1 mouse cellular context compared by ENCODE assay signal in the genomic region with DNA sequence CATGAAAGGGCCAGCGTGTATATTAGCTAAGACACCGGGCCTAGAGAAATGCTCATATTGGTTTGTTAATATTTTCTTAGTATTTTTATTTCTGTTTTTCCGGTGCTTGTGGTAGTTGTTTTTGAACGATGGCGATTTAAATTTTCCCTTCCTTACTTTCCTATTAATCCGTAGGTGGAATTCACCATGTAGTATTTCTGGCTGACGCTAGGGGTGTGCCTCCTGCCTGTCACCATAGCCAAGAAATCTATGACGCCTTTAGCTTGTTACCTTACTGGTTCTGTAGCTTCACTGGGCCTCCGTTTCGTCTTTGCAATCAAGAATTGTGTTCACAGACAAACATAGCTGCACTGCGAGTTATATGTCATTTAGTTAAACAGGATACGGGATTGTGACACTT.
TF ChIP-seq lines count a peak whose summit lies in the region.

No protein-coding gene starts in this region.

TF ChIP-seq in CH12.LX, 34 proteins besides CTCF, POLR2A, EP300 and RAD21 (continued from another document):
- peak; percentile 30; the same call in 1 of the 2 replicates for TF ChIP-seq IRF4 (IDR thresholded peaks at IDR 0.05; ENCODE audit: low read depth, low read length)
- peak; percentile 43; the same call in 1 of the 2 replicates for TF ChIP-seq MEF2A (IDR thresholded peaks at IDR 0.05; ENCODE audit: borderline replicate concordance, low read depth, low read length)
- TF ChIP-seq MXI1 (IDR thresholded peaks at IDR 0.05; ENCODE audit: low read depth, low read length) = peak; percentile 59; the same call in 1 of the 2 replicates
- TF ChIP-seq CHD1 (IDR thresholded peaks at IDR 0.05; ENCODE audit: low read depth, low read length) = peak; percentile 90
- TF ChIP-seq HCFC1 (IDR thresholded peaks at IDR 0.05; ENCODE audit: low read depth, low read length) = peak; percentile 35; the same call in 1 of the 2 replicates
- peak; percentile 47; the same call in 1 of the 2 replicates for TF ChIP-seq JUND (conservative IDR thresholded peaks at IDR 0.05; ENCODE audit: low read depth, low read length)
- 0 out of 2 replicates have a peak, but pooled peaks have one; percentile 19 for TF ChIP-seq ELF1 (IDR thresholded peaks at IDR 0.05; ENCODE audit: low read depth, low read length)
- peak; percentile 95 for TF ChIP-seq SIN3A (IDR thresholded peaks at IDR 0.05; ENCODE audit: low read length)
- peak; percentile 39; the same call in 1 of the 2 replicates for TF ChIP-seq MYC (IDR thresholded peaks at IDR 0.05; ENCODE audit: low read depth, low read length)
- TF ChIP-seq ETS1 (conservative IDR thresholded peaks at IDR 0.05; ENCODE audit: low read depth, low read length) = no peak
- 0 out of 2 replicates have a peak, but pooled peaks have one; percentile 46 for TF ChIP-seq RCOR1 (conservative IDR thresholded peaks at IDR 0.05; ENCODE audit: low read depth, low read length)
- TF ChIP-seq ZMIZ1 (IDR thresholded peaks at IDR 0.05; ENCODE audit: low read depth, low read length) = no peak
